Mouse (Mus musculus) right cerebral cortex, adult 18-20 months (tissue): ENCODE results near the gene Igf1r.

Experiments
- DNase-seq: peaks from one replicate; pipeline ENCODE4 v3.0.0; 2022; ENCODE audit warnings: mixed read lengths

The Igf1r gene

DNA sequence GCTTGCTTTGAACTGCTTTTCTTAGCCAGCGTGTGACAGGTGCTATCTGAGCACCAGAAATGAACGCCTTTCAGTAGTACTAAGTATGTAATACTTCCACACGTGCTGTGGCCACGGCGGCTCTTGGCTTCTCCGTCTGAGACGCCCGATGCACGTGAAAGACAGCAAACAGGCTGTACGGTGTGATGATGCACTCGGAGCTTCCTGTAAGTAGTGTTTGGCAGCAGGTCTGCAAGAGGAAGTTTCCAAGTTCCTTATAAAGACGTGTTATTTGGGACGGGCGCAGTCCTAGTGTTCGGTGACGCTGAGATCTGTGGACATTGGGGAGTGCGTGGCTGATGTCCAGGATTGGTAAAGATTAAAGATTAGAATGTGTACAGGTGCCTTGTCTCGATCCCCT lies 5.4 kb downstream of the Igf1r start:
- DNase-seq = no peak

DNA sequence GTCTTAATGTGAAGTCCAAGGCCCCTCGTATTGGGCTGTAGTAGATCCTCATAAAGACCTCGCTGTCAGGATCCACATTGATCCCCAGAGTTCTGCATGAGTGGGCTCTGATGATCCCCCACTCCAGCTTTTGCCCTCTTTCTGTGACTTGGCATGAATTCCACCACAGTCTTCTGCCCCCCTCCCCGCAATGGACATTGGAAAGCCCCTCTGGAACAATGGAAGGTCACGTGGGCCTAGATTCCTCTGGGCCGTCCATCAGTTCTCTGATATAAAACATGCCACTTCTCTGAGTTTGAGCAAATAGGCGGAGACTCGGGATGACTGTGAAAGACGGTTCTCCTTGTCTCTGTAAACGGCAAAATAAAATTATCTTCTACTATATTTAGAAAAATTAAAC lies 8.1 kb downstream of the Igf1r start:
- DNase-seq = no peak

DNA sequence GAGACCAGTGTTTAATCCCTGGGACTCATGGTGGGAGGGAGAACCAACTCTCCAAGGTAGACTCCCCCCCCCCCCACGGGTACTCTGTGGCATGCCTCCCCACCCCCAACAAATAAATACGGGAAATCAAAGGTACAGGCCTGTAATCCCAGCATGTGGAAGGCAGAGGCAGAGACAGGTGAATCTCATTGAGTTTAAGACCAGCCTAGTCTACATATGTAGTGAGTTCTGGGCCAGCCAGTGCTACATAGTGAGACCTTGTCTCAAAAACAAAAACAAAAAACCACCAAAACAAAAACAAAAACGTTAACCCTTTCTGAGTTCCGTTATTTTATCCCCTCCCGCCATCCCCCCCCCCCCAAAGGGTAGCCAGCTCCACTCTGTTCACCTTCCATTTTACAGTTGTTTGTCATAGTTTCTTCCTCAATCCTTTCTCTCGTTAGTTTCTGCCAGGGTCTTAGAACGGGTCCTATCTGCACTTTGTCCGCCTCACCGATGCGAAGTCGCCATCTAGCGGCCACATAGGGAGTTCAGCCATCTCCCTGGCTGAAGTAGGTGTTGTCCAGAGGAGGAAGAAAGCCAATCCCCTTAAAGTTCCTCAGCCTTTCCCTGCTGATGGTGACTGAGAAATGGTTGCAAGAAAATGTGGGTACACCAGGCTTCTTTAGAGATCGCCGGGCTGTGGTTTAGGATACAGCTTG lies 9.1 kb downstream of the Igf1r start:
- peak; percentile 76 for DNase-seq

DNA sequence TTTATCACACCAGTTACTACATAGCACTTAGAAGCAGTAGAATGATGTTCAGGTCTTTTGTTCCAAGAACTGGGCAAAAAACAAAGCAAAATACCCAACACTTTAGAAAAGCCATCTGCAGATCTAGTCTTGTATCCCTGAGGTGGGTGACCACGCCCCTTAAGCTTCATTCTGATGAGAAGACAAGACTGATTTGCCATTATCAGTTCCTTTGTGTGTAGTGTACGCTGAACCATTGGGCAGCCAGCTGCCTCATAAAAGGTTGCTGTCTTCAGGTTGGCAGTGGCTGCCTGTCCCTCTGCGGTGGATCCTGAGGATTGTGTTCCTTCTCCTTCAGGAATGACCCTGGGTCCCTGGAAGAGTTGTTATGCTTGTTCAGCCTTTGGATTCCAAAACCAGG lies 11.1 kb downstream of the Igf1r start:
- DNase-seq = no peak

DNA sequence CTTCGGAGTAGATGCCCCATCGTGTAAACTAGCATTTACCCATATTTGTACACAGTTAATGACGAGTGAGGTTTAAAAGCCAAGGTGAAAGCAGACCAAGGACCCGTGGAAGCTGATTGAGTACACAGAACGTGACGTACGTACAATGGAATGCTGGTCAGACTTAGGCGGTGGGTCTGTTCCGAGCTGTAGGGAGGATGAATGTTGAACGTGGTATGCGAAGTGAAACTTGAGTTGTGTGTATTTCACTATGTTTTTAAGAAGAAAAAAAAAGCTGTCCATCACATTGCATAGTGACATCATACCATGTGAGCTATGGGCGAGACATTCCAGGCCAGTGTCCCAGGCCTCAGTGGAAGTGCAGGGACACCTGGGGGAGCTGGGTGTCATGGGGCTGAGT lies 15.8 kb downstream of the Igf1r start:
- no peak for DNase-seq

DNA sequence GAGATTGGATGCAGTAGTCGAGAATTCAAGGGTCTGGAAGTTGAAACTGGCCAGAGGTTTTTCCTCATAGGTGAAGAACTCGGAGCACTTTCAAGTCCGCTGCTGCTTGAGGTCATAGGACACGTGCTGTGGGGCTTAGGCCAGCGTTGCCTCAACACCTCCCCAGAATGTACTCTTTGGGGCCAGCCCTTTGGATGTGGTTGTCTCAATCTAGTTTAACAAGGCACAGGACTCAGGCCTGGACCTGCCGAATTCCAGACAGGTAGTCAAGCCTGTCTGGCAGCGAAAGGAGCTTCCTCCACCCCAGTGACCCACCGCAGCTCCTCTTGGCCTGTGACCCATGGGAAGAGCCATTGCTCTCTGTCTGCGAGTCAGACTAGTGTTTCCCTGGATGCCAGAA lies 16.4 kb downstream of the Igf1r start:
- DNase-seq = no peak

DNA sequence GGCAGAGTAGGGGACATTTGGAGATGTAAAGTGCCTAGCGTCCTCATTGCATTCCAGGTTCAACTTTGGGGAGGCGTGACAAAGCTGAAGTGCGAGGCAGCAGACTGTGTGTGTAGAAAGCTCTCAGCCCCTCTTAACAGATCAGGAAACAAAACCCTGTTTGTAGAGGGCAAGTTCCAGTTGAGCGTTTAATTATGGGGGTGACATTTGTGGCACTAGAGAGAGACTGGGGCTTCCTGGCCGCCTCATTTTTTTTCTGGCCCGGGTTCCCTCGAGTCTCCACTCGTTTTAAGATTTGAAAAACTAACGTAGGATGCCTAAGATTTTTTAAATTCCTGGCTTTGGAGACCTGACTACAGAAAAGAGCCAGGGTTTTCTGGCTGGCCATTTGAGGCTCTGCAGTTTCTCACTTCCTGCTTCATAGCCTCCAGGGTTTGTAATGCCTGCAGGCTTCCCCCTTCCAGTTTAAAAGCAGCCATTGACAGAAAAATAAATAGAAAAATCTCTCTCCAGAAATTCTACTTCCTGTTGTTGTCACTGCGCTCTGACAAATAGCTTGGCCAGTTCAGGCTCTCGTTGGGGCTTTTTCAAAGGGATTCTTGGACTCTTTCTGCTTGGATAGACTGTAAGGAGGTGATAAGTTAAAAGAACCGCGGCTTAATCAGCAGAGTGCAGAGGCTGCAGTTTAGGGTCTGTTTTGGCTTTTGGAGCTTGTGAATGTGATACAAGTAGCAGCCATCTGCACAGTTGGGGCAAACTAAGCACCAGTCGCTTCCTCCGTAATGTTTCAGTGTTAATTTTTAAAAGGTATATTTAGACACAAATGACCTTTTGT lies 20.8 kb downstream of the Igf1r start:
- no peak for DNase-seq

DNA sequence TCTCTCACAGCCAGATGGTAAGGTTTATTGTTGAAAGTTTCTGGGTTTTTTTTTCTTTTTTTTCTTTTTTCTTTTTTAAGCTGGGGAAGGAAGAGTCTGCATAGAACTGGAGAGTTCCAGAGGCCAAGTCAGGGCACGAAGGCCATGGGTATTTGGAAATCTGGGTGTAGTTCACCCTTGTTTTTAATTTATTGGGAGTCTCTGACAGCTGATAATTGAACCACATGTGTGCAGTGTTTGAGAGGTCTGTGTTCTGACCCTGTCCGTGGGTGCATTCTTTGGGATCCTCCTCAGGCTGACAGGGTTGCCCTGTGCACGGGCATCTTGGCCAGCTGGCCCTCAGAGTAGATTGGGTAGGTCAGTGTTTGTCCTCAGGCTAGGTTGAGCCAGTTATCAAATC lies 29.3 kb downstream of the Igf1r start:
- DNase-seq = no peak

DNA sequence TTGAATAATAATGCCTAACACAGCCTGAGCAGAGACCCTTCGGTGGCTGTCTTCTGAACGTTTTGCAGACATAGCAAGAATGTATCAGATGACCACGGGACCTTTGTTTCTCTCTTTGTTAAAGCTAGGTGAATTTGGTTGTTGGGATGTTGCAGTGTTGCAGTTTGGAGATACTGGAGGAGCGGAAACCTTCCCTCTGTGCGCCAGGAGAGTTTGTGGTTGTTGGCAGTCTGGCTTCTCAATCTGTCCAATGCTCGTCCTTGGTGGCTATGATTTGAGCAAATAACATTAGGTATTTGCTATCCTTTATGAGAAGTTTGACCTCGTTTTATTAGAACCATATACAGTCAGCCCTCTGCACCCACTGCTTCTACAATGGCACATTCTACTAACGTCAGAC lies 30.2 kb downstream of the Igf1r start:
- DNase-seq = no peak

DNA sequence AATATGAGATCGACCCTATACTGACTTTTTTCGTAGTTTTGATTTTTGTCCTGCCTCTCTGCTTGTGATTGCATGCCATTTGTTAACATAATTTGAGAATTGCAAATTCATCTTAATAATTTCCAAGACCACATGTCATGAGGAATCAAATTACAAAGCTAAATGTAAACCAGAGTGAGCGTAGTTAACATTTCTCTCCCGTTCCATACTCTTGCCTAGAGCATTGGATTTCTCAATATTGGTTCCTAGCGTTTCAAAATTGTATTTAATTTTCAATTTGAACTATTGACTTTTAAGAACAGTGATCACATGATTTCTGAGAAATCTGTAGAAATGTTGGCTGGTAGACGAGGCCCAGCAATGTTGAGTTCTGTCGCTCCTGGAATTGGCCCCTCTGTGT lies 30.8 kb downstream of the Igf1r start:
- DNase-seq = no peak

DNA sequence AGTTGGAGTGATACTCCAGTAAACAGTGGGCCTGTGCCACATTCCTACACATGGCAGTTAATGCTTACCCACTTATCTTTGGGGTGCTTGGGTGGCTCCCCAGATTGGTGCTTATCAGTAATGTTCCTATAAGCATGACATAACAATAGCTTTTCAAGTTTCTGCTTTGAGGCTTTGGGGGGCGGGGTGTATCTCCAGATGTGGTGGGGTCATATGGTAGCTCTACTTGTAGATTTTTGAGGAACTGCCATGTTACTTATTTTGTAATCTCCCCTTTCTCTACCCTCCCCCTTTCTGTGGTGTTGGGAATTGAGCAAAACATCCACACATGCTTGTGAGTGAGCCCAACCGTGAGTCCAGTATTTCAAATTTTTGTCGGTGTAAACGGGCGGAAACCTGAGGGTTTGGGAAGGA lies 32.4 kb downstream of the Igf1r start:
- DNase-seq = no peak

DNA sequence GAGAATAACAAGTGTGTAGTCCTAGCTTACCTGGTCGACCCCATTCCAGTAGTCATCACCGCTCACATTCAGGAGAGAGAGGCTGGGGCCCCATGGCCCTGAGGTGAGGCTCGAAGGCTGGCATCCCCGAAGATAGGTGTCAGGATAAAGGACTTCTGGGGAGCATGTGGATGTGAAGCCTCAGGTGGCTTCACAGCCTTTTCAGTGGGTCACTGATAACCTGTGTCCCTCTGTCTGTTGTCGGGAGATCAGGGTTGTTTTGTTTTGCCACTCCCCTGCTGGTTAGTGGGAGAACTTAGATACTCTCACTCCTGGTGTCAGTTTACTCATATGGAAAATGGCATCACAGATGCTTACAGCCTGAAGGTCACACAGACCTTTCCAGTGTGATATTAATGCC lies 32.9 kb downstream of the Igf1r start:
- no peak for DNase-seq

DNA sequence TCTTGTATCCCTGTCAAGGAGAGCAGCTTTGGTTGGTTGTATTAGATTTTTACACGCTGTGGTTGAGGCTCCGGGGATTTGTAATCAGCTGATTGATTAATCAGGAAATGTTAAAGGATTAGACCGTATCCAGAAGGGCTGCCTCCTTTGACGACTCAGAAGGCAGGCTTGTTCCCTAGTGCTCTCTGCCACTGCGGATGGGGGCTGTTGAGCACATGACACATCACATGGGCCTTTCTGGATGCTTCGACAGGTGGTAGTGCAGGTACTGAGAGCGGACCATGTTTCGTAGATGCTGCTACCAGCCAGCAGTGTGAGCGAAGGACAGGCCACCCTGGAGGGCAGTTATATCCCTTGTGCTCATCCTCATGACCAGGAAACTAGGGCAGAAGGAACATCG lies 33.6 kb downstream of the Igf1r start:
- no peak for DNase-seq

DNA sequence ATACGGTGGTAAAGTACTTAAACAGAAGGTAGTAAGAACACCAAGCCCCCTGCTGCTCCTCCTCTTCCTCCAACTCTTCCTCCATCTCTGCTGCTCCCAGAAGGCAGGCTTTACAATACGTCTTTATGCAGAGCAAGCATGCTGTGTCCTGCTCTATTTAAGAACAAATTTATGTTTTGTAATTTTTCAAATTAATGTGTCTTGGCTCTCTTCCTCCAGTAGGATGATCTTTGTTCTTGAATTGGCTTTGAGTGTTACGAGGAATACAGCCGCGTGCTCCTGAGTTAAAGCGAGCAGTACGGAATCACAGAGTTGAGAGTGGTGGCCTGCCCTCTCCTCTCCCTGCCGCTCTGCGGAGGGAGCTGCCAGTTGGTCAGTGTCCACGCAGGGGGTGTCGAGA lies 34.2 kb downstream of the Igf1r start:
- DNase-seq = no peak

DNA sequence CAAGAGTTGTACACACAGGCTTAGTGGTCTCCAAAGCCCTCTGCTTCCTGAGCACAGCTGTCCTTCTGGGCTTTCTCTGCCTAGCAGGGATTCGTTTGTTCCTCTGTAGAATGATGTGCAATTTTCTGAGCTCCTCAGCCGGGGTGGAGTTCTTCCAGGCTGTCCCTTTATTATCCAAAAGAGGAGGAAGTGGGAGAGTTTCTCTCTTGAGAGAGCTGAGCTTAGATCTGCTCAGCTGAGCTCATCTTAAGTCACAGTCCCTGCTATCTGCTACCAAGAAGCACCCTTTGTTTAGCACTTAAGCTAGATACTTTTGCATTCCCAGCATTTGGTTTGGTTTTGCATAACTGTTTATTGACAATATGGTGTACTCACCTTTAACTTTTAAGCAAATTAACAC lies 36.7 kb downstream of the Igf1r start:
- DNase-seq = no peak

DNA sequence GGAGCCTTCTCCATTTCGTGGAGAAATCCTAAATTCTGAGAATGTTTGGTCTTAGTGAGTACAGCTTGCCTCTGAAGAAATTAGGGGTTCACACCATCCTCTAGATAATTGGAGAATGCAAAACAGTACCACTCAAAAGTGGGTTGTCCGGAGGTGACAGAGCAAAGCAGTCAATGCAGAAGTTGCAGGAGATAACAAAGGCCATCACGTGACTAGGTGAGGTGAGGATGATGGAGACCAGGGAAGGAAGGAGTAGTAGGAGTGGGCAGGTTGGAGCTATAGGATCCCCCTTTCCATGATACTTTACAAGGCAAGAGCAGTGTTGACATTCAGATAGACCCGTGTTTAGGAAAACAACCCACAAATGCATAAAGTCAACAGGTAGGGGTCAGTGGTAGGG lies 41.0 kb downstream of the Igf1r start:
- DNase-seq = no peak

DNA sequence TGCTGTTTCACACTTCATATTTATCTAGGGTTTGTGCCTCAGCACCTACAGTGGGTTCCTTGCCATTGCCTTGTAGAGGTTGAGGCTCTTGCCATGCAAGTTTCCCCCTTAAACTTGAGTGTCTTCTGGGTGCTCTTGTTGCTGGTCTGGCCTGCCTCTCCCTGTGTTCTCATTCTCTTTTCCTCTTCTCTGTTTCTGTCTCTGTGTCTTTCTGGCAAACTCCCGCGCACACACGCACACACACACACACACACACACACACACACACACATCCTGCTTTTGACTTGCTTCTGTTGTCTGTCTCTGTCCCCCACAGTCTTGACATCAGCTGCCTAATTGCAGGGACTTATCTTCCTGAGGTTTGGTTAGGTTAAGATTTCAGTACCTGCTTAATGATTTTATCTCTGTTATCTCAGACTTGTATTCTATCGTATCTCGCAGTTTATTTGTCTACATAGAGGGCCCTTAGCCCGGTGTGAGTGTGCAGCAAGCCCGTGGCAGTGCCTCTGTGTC lies 41.8 kb downstream of the Igf1r start:
- no peak for DNase-seq

DNA sequence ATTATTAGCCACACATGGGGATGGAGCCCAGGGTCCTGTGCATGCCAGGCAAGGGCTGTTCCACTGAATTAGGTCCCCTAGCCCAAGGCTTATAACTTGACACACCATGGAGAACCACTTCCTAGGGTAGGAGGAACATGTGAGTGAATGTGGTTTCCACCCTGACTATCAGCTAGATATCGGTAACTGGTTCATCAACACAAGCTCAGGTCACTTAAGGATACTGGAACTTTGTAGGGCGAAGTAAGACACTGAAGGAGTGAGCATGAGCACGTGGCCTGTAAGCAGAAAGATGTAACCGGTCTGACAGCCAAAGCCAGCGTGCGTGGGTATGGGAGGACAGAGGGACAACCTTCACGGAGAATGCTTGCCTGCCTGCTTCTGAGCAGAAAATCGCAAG lies 42.6 kb downstream of the Igf1r start:
- DNase-seq = peak; percentile 37

DNA sequence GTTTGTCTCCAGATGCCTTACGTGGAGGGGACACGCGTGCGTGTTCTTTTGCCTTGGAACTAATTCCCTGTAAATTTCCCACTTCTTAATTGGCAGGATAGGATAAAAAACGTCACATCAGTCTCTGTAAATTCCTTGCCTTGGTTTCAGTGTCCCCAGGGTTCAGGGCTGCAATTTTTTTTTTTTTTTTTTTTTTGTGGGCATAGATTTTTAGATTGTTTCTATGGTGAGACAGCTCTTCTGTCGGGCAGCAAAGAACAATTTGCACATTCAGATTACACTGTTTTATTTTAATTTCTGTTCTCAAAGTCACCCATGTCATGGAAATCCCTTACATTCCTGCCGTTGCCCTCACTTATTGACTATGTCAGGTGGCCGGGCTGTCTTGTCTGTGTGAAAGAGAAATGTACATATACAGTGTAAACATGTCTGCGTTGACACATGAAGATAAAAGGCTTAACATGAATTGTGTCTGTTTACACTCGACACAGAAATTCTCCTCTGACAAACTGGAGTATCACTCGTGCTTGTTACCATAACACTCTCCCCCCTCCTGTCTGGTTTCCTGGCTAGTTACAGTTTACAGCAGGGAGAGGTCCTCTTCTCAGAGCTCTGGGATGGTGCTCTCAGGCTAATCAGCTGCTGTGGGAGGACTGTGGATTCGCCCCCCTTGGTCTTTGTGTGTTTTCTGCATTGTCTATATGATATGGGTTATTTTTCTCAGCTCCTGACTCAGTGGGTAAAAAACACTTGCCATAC lies 43.8 kb downstream of the Igf1r start:
- DNase-seq = no peak

DNA sequence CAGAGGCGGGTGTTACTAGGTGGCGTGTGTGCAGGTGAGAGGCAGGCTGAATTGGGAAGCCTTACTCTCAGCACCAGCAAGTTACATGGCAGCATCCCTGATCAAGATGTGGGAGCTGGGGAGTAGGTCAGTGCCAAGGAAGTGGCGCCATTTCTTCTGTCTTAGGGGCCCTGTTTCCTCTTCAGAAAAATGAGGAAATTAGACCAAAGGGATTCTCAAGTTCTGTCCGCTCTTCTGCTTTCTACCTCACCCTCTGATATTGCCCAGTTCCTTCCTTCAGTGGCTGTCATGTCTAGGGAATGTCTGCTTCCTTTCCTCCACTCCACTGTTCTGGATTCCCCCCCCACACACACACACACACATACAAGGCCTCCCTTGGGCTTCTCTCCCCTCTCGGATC lies 48.6 kb downstream of the Igf1r start:
- DNase-seq = no peak

DNA sequence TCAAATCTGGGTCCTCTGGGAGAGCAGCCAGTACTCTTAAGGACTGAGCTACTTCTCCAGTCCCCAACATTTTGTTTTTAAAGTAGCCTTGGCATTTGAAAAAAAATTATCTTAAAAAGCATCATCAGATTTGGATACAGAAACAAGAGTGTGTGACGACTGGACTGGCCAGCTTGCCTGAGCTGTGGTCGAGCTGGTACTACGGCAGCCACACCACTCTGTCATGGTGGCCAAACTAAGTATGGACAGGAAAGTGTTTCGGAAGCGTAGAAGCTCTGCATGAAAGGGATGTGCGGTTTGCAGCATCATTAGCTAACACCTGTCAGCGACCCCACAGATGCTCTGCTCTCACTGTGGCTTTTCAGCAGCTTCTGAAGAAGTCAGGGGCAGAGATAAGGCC lies 53.4 kb downstream of the Igf1r start:
- DNase-seq = no peak

DNA sequence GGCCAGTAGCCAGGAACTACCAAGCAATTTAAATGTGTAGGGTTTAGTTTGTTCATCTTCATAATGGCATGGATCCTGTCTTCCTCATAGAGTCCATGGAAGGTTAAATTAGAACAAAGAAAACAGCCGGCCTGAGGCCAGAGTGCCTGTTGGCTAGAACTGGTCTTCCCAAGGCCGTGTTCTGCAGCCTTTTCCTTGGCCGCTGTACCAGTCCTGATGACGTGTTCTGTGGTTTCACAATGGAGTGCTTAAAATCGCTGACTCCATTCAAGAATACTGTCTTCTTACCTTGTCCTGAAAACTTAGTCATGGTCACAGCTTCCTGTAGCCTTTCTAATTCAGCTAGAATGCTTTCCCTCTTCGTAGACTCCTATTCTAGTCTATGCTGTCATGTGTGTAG lies 53.9 kb downstream of the Igf1r start:
- no peak for DNase-seq

DNA sequence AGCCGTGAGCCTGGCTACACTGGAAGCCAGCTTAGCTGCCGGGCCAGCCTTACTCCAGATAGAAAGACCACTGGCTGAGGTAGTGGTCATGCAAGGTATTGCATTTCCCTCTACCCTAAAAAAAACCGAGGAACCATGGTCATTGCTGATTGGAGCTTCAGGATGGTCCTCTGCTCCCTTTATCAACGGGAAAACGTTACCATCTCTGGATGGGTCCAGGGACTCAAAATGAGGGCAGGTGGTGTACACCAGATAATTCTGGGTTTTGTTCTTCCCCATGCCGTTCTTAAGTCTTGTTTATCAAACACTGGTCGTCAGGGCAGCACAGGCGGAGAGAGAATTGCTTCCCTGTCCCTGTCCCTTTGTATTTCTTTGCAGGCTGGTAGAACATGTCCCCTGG lies 57.0 kb downstream of the Igf1r start:
- DNase-seq = no peak

DNA sequence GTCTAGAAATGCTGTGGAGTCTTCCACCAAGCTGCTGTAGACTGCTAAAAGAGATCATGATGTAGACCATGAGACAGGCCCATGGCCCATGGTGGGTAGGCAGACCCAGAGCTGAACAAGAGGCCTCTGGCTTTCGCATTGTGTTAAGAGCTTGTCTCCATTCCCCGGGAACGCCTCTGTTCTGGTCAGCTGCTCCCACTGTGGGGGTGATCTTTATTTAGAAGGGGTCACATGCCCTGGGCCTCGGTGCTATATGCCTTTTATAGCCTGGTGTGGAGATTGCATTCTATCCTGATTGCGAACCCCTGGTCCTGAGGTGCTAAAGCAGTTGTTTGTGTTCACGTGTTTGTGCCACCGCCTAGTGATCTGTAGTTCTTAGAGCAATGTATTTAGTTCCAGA lies 57.5 kb downstream of the Igf1r start:
- no peak for DNase-seq
